Mouse (Mus musculus) kidney, postnatal 0 days (tissue): ENCODE measurements around the gene Cdc20. TPM values are rescaled to one million over a fixed set of nuclear protein-coding genes. Genes with fewer than 3 reads are reported as not detected.

Source experiments
- ATAC-seq: fragments of 200-750 bp; cut with Nextera tagmentation; replicated peaks from 2 replicates; pipeline ENCODE4 v1.8.0; 2017; ENCODE audit warnings: low read depth, moderate number of reproducible peaks, moderate TSS enrichment, moderate library complexity; ENCODE audit not compliant: low FRiP score
- DNase-seq: peaks from one replicate; pipeline ENCODE4 v3.0.0-alpha.2; 2016; ENCODE audit warnings: low spot score
- H3K27ac ChIP-seq: fragments of 300-500 bp; sonication (generic); 2 replicates; pipeline ENCODE4 v1.5.1; 2014; ENCODE audit warnings: mild to moderate bottlenecking
- H3K27me3 ChIP-seq: fragments of 300-500 bp; sonication (generic); 2 replicates; pipeline ENCODE4 v1.6.1; 2014; ENCODE audit warnings: low read length, mixed read lengths; ENCODE audit not compliant: insufficient read depth
- H3K36me3 ChIP-seq: fragments of 300-500 bp; sonication (generic); 2 replicates; pipeline ENCODE4 v1.6.1; 2014; ENCODE audit warnings: low read length, mixed read lengths; ENCODE audit not compliant: insufficient read depth
- H3K4me1 ChIP-seq: fragments of 300-500 bp; sonication (generic); replicated peaks from 2 replicates; pipeline ENCODE4 v1.6.1; 2014; ENCODE audit warnings: antibody characterized with exemption, low read length, mixed read lengths; ENCODE audit not compliant: insufficient read depth
- H3K4me2 ChIP-seq: fragments of 300-500 bp; sonication (generic); 2 replicates; pipeline ENCODE4 v1.6.1; 2014; ENCODE audit warnings: mild to moderate bottlenecking, low read length, moderate library complexity, mixed read lengths
- H3K4me3 ChIP-seq: fragments of 300-500 bp; sonication (generic); replicated peaks from 2 replicates; pipeline ENCODE4 v1.5.1; 2014; ENCODE audit warnings: low read depth, low read length
- H3K9ac ChIP-seq: fragments of 300-500 bp; sonication (generic); 2 replicates; pipeline ENCODE4 v1.6.1; 2014; ENCODE audit warnings: low read depth, low read length
- H3K9me3 ChIP-seq: fragments of 300-500 bp; sonication (generic); replicated peaks from 2 replicates; pipeline ENCODE4 v1.6.1; 2016; ENCODE audit warnings: low read length, inconsistent platforms, mixed read lengths
- CTCF ChIP-seq: IDR thresholded peaks from 2 replicates; pipeline ENCODE4 v1.5.1; 2016; ENCODE audit warnings: antibody characterized with exemption, low read depth, mild to moderate bottlenecking, moderate library complexity
- WGBS: fragments of 180-500 bp; shearing (Covaris S2); extraction: QIAGEN DNeasy Blood & Tissue Kit; methylation state at CpG from one replicate; pipeline ENCODE4 v1.1.7; 2014; 5-methylcytosine and 5-hydroxymethylcytosine counted together
- polyA plus RNA-seq: library from polyadenylated mRNA; unstranded; fragments of >200 nt; fragmentation: Nextera tagmentation; extraction: Ambion mirVana; gene quantifications from 2 replicates; pipeline ENCODE4 v1.2.1, GENCODE M21; 2015

The Cdc20 gene
- polyA plus RNA-seq, 1 experiment from 2014 or later: 117 TPM

DNA sequence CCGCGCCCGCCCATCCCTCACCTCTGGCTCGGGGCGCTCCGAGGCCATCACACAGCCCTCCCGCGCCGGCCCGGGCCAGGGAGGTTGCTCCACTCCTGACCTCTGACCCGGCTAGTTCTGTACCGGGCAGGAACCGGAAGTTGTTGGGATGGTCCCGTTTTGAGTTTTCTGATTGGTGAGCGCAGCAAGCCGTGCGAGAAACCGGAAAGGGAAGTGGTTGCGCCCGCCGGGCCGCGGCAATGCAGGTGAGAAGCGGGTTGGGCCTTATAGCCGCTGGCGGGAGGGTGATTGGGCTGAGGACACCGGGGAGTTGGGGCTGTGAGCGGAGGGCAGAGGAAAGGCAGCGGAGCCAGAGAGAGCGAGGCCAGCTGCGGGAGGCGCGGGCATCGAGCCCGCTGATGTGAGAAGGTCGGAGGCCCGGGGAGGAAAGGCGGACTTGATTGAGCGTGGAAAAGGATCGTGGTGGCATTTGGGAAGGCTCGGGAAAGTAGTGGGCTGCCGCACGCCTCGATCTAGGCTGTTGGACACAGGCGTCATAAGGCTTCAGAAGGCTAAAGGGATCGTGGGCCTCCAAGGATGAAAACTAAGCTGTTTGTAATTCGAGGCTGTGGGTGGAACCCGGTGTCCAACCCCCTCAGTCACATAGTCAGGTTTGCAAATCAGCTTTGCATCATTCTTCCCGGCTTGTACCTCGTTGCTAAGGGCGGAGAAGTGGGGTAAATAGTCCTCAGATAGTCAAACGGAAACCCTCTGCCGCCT, 27.8 kb downstream of the Cdc20 start, which contains the start of the genes Szt2 and Med8:
Gene Szt2 (minus strand): TSS at position 132 of the 759 bp plus-strand sequence.
Gene Med8 (plus strand): TSS at position 196 of the 759 bp plus-strand sequence.
- peak within 1 kb of the TSS; percentile 92 for H3K4me3 ChIP-seq
- TF ChIP-seq CTCF: no peak
- DNase-seq (peak; percentile 98), ATAC-seq (peak; percentile 96)
- H3K9me3 ChIP-seq: no peaks in the 10 kb centered on the region
- peak within 1 kb of the TSS; percentile 72 for H3K4me2 ChIP-seq
- H3K27me3 ChIP-seq: no peaks in the 10 kb centered on the region
- peak within 1 kb of the TSS; percentile 87 for H3K27ac ChIP-seq
- peaks cover 12% of the 10 kb centered on the region; the same call in 1 of the 2 replicates for H3K4me1 ChIP-seq
- under 1% methylated on average over 53 of the region's 53 CpGs for WGBS
- peaks cover 34% of the 10 kb centered on the region for H3K36me3 ChIP-seq
- peak within 1 kb of the TSS; percentile 92 for H3K9ac ChIP-seq

- peaks cover 42% of the 10 kb centered on the region for H3K36me3 ChIP-seq
- no peak for DNase-seq
- TF ChIP-seq CTCF: no peak
These were observed 34.5 kb downstream of the Cdc20 start for GRCm38 (mm10) chr4:118402701-118403100.

GRCm38 (mm10) chr4:118401918-118402317, 35.2 kb downstream of the Cdc20 start:
- Histone ChIP-seq H3K27me3 (no peaks in the 10 kb centered on the region), H3K36me3 (peaks cover 47% of the 10 kb centered on the region)
- 88% methylated on average over 5 of the region's 5 CpGs for WGBS

More at GRCm38 (mm10) chr4:118402701-118403100, 34.5 kb downstream of the Cdc20 start:
- Histone ChIP-seq H3K4me2 (no peak overlapping the region), H3K9me3 (no peaks in the 10 kb centered on the region), H3K27me3 (no peaks in the 10 kb centered on the region), H3K27ac (no peak overlapping the region), H3K4me1 (no peaks in the 10 kb centered on the region), H3K9ac (no peak overlapping the region), H3K4me3 (no peak overlapping the region)
- ATAC-seq: no peak
- WGBS: 90% methylated on average over 12 of the region's 12 CpGs

DNA sequence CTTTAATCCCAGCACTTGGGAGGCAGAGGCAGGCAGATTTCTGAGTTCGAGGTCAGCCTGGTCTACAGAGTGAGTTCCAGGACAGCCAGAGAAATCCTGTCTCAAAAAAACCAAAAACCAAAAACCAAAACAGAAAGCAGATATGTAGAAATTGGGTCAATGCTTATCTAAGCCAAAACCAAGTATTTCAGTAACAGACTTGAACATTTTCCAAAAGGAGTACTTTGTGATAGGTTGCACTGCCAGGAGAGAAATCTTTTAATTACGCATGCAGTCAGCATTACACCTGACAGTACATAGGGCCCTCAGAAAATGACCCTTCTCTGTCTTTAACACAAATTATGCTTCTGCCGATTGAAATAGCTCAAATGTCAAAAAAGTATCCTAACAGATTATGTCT, 35.7 kb downstream of the Cdc20 start:
- WGBS: 83% methylated on average over 3 of the region's 3 CpGs
- Histone ChIP-seq H3K27me3 (no peaks in the 10 kb centered on the region), H3K36me3 (peaks cover 50% of the 10 kb centered on the region), H3K9ac (no peak overlapping the region), H3K9me3 (no peaks in the 10 kb centered on the region), H3K4me1 (no peaks in the 10 kb centered on the region), H3K27ac (no peak overlapping the region), H3K4me2 (no peak overlapping the region), H3K4me3 (no peak overlapping the region)
- TF ChIP-seq CTCF: no peak
- ATAC-seq (no peak), DNase-seq (no peak)

More at GRCm38 (mm10) chr4:118401918-118402317, 35.2 kb downstream of the Cdc20 start:
- DNase-seq (no peak), ATAC-seq (no peak)
- no peaks in the 10 kb centered on the region for H3K9me3 ChIP-seq
- H3K4me3 ChIP-seq: no peak overlapping the region
- no peaks in the 10 kb centered on the region for H3K4me1 ChIP-seq
- TF ChIP-seq CTCF: no peak
- H3K4me2 ChIP-seq: no peak overlapping the region
- H3K9ac ChIP-seq: no peak overlapping the region
- no peak overlapping the region for H3K27ac ChIP-seq

DNA sequence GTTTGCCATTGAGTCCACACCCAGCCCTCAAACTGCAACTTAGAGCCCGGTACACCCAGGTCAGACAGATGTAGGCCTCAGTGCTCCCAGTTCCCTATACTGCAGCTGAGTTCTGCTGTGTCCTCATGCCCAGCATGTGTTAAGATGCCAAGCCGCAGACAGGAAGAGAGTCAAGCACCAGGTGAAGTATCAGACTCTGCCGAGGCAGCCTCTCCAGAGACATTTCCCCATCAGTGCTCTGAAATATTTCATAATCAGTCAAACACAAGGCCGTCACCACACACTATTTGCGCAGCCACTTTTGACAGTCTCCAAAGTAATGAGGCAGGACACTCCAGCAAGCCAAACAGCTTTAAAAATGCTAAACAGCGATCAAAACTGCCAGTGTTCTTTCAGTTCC, 38.8 kb downstream of the Cdc20 start:
- no peak for DNase-seq
- Histone ChIP-seq H3K4me1 (no peaks in the 10 kb centered on the region), H3K27me3 (no peaks in the 10 kb centered on the region), H3K4me2 (no peak overlapping the region), H3K27ac (no peak overlapping the region), H3K36me3 (peaks cover 57% of the 10 kb centered on the region), H3K9ac (no peak overlapping the region), H3K4me3 (no peak overlapping the region), H3K9me3 (no peaks in the 10 kb centered on the region)
- ATAC-seq: no peak
- TF ChIP-seq CTCF: no peak
- WGBS: 92% methylated on average over 6 of the region's 6 CpGs

- WGBS: 66% methylated on average over 3 of the region's 3 CpGs
- Histone ChIP-seq H3K36me3 (peaks cover 63% of the 10 kb centered on the region), H3K27ac (0 out of 2 replicates have a peak overlapping the region, but pooled peaks have one; percentile 3), H3K9me3 (no peaks in the 10 kb centered on the region), H3K27me3 (no peaks in the 10 kb centered on the region), H3K4me3 (no peak overlapping the region), H3K4me1 (no peaks in the 10 kb centered on the region), H3K9ac (no peak overlapping the region), H3K4me2 (no peak overlapping the region)
- DNase-seq (peak; percentile 14), ATAC-seq (peak; percentile 63; the same call in 1 of the 2 replicates)
- TF ChIP-seq CTCF: no peak
These were observed 40.7 kb downstream of the Cdc20 start for GRCm38 (mm10) chr4:118396433-118396832.
